Mouse (Mus musculus): ENCODE measurements around the gene Trnt1.

The Trnt1 gene

GRCm38 (mm10) chr6:106770046-106770445 is 1.1 kb downstream of the Trnt1 start:
- no peak for DNase-seq (ENCODE audit: low read depth, low spot score)

GRCm38 (mm10) chr6:106787138-106787537 is 18.2 kb downstream of the Trnt1 start:
- DNase-seq (ENCODE audit: low read depth, low spot score), result no peak

GRCm38 (mm10) chr6:106791429-106791828 is 22.5 kb downstream of the Trnt1 start:
- no peak for DNase-seq (ENCODE audit: low read depth, low spot score)

GRCm38 (mm10) chr6:106792486-106792885 is 23.6 kb downstream of the Trnt1 start:
- DNase-seq (ENCODE audit: low read depth, low spot score), result no peak

GRCm38 (mm10) chr6:106793088-106793487 is 24.2 kb downstream of the Trnt1 start:
- DNase-seq (ENCODE audit: low read depth, low spot score), result no peak

- no peak for DNase-seq (ENCODE audit: low read depth, low spot score)
Measured at GRCm38 (mm10) chr6:106793621-106794020, 24.7 kb downstream of the Trnt1 start.

- DNase-seq (ENCODE audit: low read depth, low spot score), result no peak
Measured at GRCm38 (mm10) chr6:106794094-106794814, 25.3 kb downstream of the Trnt1 start.

GRCm38 (mm10) chr6:106799333-106800226 is 30.7 kb downstream of the Trnt1 start, which contains the start of gene Crbn:
Gene Crbn, minus strand, starts transcription at chr6:106800077.
- peak; percentile 88 for DNase-seq (ENCODE audit: low read depth, low spot score)

- no peak for DNase-seq (ENCODE audit: low read depth, low spot score)
Measured at GRCm38 (mm10) chr6:106800227-106800557, 31.3 kb downstream of the Trnt1 start.

GRCm38 (mm10) chr6:106804904-106805303 is 36.0 kb downstream of the Trnt1 start:
- DNase-seq (ENCODE audit: low read depth, low spot score), result peak; percentile 86

GRCm38 (mm10) chr6:106809161-106809560 is 40.2 kb downstream of the Trnt1 start:
- peak; percentile 55 for DNase-seq (ENCODE audit: low read depth, low spot score)

GRCm38 (mm10) chr6:106810686-106811085 is 41.8 kb downstream of the Trnt1 start:
- DNase-seq (ENCODE audit: low read depth, low spot score), result no peak

- no peak for DNase-seq (ENCODE audit: low read depth, low spot score)
Measured at GRCm38 (mm10) chr6:106819246-106819645, 50.3 kb downstream of the Trnt1 start.

- no peak for DNase-seq (ENCODE audit: low read depth, low spot score)
Measured at GRCm38 (mm10) chr6:106819906-106820305, 51.0 kb downstream of the Trnt1 start.

GRCm38 (mm10) chr6:106820566-106820965 is 51.6 kb downstream of the Trnt1 start:
- no peak for DNase-seq (ENCODE audit: low read depth, low spot score)

- DNase-seq (ENCODE audit: low read depth, low spot score), result peak; percentile 41
Measured at GRCm38 (mm10) chr6:106822329-106822728, 53.4 kb downstream of the Trnt1 start.
